Mouse (Mus musculus): Measurements from ENCODE around the gene Osbpl11.

Osbpl11 gene

GRCm38 (mm10) chr16:33242046-33242445, 57.2 kb downstream of the Osbpl11 start:
- DNase-seq (ENCODE audit: low read depth, low spot score): peak; percentile 18

DNA sequence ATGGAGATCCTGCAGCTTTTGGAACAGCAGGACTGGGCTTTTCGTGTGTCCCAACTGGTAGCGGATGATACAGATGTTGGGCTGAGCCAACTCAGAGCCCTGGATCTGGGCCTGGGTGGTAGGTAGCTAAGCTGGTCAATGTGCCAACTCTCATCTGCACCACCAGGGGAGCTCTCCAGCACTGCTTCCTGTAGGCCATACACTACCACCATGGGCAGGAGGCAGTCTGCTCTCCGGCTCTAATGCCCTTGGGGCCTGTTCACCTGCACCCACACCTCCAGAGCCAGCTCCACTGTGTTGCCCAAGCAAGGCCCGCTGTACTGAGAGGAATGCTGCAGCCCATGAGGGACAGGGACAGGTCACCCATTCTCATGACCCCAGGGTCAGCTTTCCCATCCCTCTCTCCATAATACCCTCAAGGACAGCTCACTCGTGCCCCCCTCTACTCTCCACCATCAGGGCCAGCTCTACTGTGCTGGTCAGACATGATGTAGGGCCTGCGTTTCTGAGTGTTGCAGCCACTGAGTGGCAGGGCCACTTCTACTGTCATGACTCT, 59.3 kb downstream of the Osbpl11 start:
- no peak for DNase-seq (ENCODE audit: low read depth, low spot score)

GRCm38 (mm10) chr16:33244933-33245470, 60.1 kb downstream of the Osbpl11 start:
- no peak for DNase-seq (ENCODE audit: low read depth, low spot score)

GRCm38 (mm10) chr16:33246526-33246925, 61.7 kb downstream of the Osbpl11 start:
- no peak for DNase-seq (ENCODE audit: low read depth, low spot score)

GRCm38 (mm10) chr16:33247006-33247405, 62.1 kb downstream of the Osbpl11 start:
- DNase-seq (ENCODE audit: low read depth, low spot score): no peak

GRCm38 (mm10) chr16:33250651-33251120, 65.8 kb downstream of the Osbpl11 start:
- peak; percentile 19 for DNase-seq (ENCODE audit: low read depth, low spot score)

GRCm38 (mm10) chr16:33251194-33252051, 66.6 kb downstream of the Osbpl11 start, which contains the start of gene Snx4:
Gene Snx4, plus strand, starts transcription at chr16:33251442.
- peak; percentile 93 for DNase-seq (ENCODE audit: low read depth, low spot score)

DNA sequence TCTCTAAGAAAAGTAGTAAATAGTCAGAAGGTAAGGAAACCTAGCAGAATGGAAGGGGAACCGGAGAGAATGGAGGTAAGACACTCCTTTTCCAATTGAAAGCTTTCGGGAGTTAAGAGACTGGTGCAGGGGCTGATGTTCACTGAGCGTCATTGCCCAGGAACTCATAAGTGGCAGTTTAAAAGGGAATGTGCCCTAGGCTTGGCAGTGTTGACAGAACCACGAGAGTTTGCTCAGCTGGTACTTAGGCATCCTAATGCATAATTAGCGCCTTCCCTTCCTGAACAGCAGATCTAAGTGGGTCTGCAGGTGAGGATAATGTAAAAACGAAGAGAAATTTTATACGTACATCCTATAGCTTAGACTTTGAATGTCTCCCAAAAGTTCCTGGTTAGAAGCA, 70.7 kb downstream of the Osbpl11 start:
- DNase-seq (ENCODE audit: low read depth, low spot score): no peak

- DNase-seq (ENCODE audit: low read depth, low spot score): no peak
Observed at GRCm38 (mm10) chr16:33258530-33258929, 73.7 kb downstream of the Osbpl11 start.

DNA sequence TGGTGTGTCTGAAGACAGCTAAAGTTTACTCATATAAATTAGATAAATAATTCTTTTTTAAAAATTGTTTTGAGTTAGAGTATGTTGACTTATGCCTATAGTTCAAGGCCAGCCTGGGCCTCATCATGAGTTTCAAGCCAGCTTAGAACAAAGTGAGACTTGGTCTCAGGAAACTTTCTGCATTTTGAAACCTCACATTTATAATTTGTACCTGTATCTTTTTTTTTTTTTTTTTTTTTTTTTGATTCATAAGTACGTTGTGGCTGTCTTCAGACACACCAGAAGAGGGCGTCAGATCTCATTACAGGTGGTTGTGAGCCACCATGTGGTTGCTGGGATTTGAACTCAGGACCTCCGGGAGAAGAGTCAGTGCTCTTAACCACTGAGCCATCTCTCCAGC, 75.0 kb downstream of the Osbpl11 start:
- DNase-seq (ENCODE audit: low read depth, low spot score): no peak

GRCm38 (mm10) chr16:33260825-33261224, 76.0 kb downstream of the Osbpl11 start:
- peak; percentile 46 for DNase-seq (ENCODE audit: low read depth, low spot score)

DNA sequence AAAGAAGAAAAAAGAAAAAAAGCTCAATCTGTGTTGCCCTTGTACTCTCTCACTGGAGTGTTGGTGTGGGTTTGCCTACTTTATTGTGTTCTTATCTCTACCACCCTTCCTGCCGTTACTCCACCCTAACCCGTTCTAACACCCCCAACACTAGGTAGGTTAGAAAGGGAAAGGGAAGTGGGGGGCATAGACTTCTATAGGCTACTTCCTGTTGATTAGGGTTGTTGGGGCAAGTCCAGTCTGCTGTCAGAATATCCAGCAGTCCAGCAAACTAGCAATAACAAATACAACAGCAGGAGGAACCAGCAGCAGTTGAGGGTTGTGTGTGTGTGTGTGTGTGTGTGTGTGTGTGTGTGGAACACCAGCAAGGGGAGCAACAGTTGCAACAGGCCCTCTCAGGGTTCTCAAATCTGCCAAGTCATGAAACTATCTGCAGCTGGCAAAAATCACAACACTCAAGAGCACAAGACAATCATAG, 76.8 kb downstream of the Osbpl11 start:
- no peak for DNase-seq (ENCODE audit: low read depth, low spot score)

GRCm38 (mm10) chr16:33262096-33262495, 77.2 kb downstream of the Osbpl11 start:
- DNase-seq (ENCODE audit: low read depth, low spot score): no peak

- no peak for DNase-seq (ENCODE audit: low read depth, low spot score)
Observed at GRCm38 (mm10) chr16:33267616-33268253, 82.9 kb downstream of the Osbpl11 start.

DNA sequence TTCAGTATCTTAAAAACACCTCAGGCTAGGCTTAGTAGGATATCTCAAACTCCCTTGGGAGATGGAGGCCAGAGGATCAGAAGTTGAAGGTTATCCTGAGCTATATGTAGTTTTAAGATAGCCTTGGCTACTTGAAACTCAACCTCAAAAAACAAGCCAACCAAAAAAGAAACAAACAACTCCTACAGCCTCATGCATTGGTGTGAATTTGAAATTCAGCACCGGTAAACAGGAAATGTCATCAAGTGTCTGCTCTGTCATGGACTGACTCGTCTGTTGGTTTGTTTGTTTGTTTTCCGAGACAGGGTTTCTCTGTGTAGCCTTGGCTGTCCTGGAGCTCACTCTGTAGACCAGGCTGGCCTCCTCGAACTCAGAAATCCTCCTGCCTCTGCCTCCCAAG, 87.0 kb downstream of the Osbpl11 start:
- DNase-seq (ENCODE audit: low read depth, low spot score): no peak

- DNase-seq (ENCODE audit: low read depth, low spot score): peak; percentile 30
Observed at GRCm38 (mm10) chr16:33283079-33283478, 98.2 kb downstream of the Osbpl11 start.

- DNase-seq (ENCODE audit: low read depth, low spot score): no peak
Observed at GRCm38 (mm10) chr16:33288536-33288935, 103.7 kb downstream of the Osbpl11 start.

DNA sequence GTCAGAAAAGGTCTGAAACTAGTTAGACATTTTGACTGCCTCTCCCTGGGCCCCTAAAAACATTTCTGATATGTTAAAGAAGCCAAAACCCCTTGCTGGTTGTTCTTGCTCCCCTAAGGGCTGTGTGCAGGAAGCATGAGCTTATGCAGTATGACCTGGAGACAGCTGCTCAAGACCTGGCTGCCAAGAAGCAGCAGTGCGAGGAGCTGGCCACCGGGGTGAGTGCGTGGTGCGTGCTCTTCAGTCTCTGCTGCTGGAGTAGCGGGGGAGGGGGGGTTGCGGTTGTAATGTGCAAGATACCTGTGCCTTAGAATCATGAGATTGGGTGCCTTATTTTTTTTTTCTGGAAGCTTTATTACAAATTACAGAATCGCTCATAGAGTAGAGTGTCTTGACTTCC, 105.1 kb downstream of the Osbpl11 start:
- no peak for DNase-seq (ENCODE audit: low read depth, low spot score)

DNA sequence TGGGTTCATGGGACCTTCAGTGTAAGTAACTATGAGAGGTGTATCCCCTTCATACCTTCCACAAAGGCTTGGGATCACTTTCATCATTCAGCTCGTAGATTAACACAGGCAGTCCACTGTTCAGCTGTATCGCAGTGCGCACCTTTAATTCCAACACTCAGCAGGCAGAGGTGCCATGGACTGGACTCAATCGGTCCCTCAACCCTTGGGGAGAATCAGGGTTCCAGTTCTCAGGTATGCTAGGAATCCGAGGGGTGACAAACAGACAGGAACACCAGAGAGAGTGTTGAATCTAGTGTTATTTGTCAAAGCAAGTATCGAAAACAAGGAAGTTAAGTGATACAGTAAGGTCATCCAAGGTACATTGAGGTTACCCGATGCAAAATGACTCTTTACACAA, 107.4 kb downstream of the Osbpl11 start:
- no peak for DNase-seq (ENCODE audit: low read depth, low spot score)
